Comparison of ENCODE assay signal across 16 mouse cellular contexts in genomic region chr7:5083325-5084105, GRCm38 (mm10). TPM values are rescaled to one million over a fixed set of nuclear protein-coding genes. Genes with fewer than 3 reads are reported as not detected.
DNase-seq lines count a peak whose midpoint lies in the region; ATAC-seq and TF ChIP-seq lines count a peak whose summit lies in the region.
"Had no signal": no experiment of that assay in that cellular context is flagged by ENCODE, and none has a peak within 500 bp of the region (broad histone marks: within the 10 kb centered on the region; RNA-seq: fewer than 3 reads in every experiment).

No protein-coding gene starts in this region.

- H3K27me3 ChIP-seq in spleen, adult 2 months (ENCODE audit: control insufficient read depth, insufficient read depth, low read length): no peaks in the 10 kb centered on the region
- H3K27me3 ChIP-seq in liver, embryonic 15.5 days: no peaks in the 10 kb centered on the region
- H3K27me3 ChIP-seq in forebrain, embryonic 13.5 days: no peaks in the 10 kb centered on the region
- no peaks in the 10 kb centered on the region for H3K27me3 ChIP-seq in forebrain, embryonic 16.5 days (replicated peaks; ENCODE audit: control insufficient read depth, insufficient read depth, low read length)

- peak overlapping the region; percentile 35 for H3K4me2 ChIP-seq in liver, embryonic 15.5 days
- no peak overlapping the region for H3K4me2 ChIP-seq in forebrain, embryonic 13.5 days
- H3K4me2 ChIP-seq in forebrain, embryonic 16.5 days (ENCODE audit: low read length): no peak overlapping the region

- H3K9me3 ChIP-seq in liver, embryonic 15.5 days (replicated peaks): no peaks in the 10 kb centered on the region
- H3K9me3 ChIP-seq in forebrain, embryonic 13.5 days (replicated peaks): no peaks in the 10 kb centered on the region
- no peaks in the 10 kb centered on the region for H3K9me3 ChIP-seq in forebrain, embryonic 16.5 days (ENCODE audit: control insufficient read depth, low read length)

- intact Hi-C loops in gastrocnemius, adult 2 months (cut with DNase I): no loop called here
- intact Hi-C loops in gastrocnemius, postnatal 36 days (cut with DNase I): loop anchor here (10.0 kb wide), 1 partner anchor 1389 kb away; the partner anchor contains the start of genes Mboat7 and Tsen34

- 58% methylated on average over 18 of the region's 18 CpGs for WGBS in spleen, adult 2 months
- WGBS in liver, embryonic 15.5 days (ENCODE audit: insufficient replicate concordance): 74% methylated on average over 18 of the region's 18 CpGs
- WGBS in forebrain, embryonic 13.5 days: 94% methylated on average over 18 of the region's 18 CpGs
- WGBS in forebrain, embryonic 16.5 days: 94% methylated on average over 18 of the region's 18 CpGs

- peaks cover 8% of the 10 kb centered on the region; the same call in 1 of the 2 replicates for H3K36me3 ChIP-seq in spleen, adult 2 months (ENCODE audit: control insufficient read depth, insufficient read depth, low read length)
- H3K36me3 ChIP-seq in liver, embryonic 15.5 days (replicated peaks): peaks cover 72% of the 10 kb centered on the region
- H3K36me3 ChIP-seq in forebrain, embryonic 13.5 days (ENCODE audit: poor library complexity, severe bottlenecking): peaks cover 47% of the 10 kb centered on the region
- H3K36me3 ChIP-seq in forebrain, embryonic 16.5 days (ENCODE audit: control insufficient read depth, insufficient read depth): peaks cover 11% of the 10 kb centered on the region; the same call in 1 of the 2 replicates

- peak overlapping the region; percentile 35; the same call in 1 of the 2 replicates for H3K27ac ChIP-seq in gastrocnemius, adult 2 months
- peak overlapping the region; percentile 73 for H3K27ac ChIP-seq in spleen, adult 2 months (ENCODE audit: insufficient read depth, low read length)
- peak overlapping the region; percentile 39; the same call in 1 of the 2 replicates for H3K27ac ChIP-seq in liver, embryonic 15.5 days (replicated peaks)
- no peak overlapping the region for H3K27ac ChIP-seq in forebrain, embryonic 13.5 days
- no peak overlapping the region for H3K27ac ChIP-seq in forebrain, embryonic 16.5 days (ENCODE audit: low read length)

- H3K4me3 ChIP-seq in gastrocnemius, adult 2 months: no peak overlapping the region
- H3K4me3 ChIP-seq in spleen, adult 2 months (ENCODE audit: extremely low read depth, insufficient read depth, insufficient read length): peak overlapping the region; percentile 22
- no peak overlapping the region for H3K4me3 ChIP-seq in liver, embryonic 15.5 days (replicated peaks)
- H3K4me3 ChIP-seq in forebrain, embryonic 13.5 days: no peak overlapping the region
- no peak overlapping the region for H3K4me3 ChIP-seq in forebrain, embryonic 16.5 days (replicated peaks; ENCODE audit: low read length)

- peaks cover 23% of the 10 kb centered on the region; the same call in 1 of the 2 replicates for H3K4me1 ChIP-seq in spleen, adult 2 months (ENCODE audit: control insufficient read depth, insufficient read depth, insufficient read length)
- peaks cover 79% of the 10 kb centered on the region for H3K4me1 ChIP-seq in liver, embryonic 15.5 days (replicated peaks)
- peaks cover 26% of the 10 kb centered on the region for H3K4me1 ChIP-seq in forebrain, embryonic 13.5 days
- peaks cover 21% of the 10 kb centered on the region for H3K4me1 ChIP-seq in forebrain, embryonic 16.5 days (replicated peaks; ENCODE audit: control insufficient read depth, insufficient read depth, low read length)

- no peak for ATAC-seq in liver, embryonic 15.5 days (ENCODE audit: insufficient read depth)
- no peak for ATAC-seq in forebrain, embryonic 13.5 days
- no peak for ATAC-seq in forebrain, embryonic 16.5 days

- no peak overlapping the region for H3K9ac ChIP-seq in liver, embryonic 15.5 days
- H3K9ac ChIP-seq in forebrain, embryonic 13.5 days: no peak overlapping the region
- H3K9ac ChIP-seq in forebrain, embryonic 16.5 days (replicated peaks; ENCODE audit: low read depth, low read length): no peak overlapping the region

- no peak for TF ChIP-seq CTCF in gastrocnemius, adult 2 months (IDR thresholded peaks at IDR 0.05)
- TF ChIP-seq CTCF in spleen, adult 2 months (IDR thresholded peaks at IDR 0.05; ENCODE audit: extremely low read depth, insufficient read depth, insufficient read length, insufficient replicate concordance): no peak

- TF ChIP-seq POLR2A in spleen, adult 2 months (IDR thresholded peaks at IDR 0.05; ENCODE audit: low read depth, low read length): no peak

- no peak for DNase-seq in gastrocnemius, adult 2 months
- no peak for DNase-seq in gastrocnemius, postnatal 36 days
- DNase-seq in spleen, adult 2 months (ENCODE audit: low read depth in 1 of 2, low spot score in 2 of 2): peak; percentile 55 to 67
- no peak for DNase-seq in spleen, adult 12 weeks (ENCODE audit: low spot score)
- DNase-seq in urinary bladder, adult 18-20 months (ENCODE audit: low spot score in 2 of 2): no peak
- DNase-seq: embryo, embryonic 11 days; right cerebral cortex, postnatal 25 days had no signal

RNA-seq across cellular contexts. Expression of gene Epn1, which starts 3.5 kb away (rescaled TPM):
- 100 to 1,000 TPM; 165 to 171 TPM for total RNA-seq in gastrocnemius, adult 2 months (2021)
- 100 to 1,000 TPM; 149 to 152 TPM for total RNA-seq in gastrocnemius, postnatal 36 days (2021)
- polyA plus RNA-seq in spleen, adult 2 months (2012; rRNA removed): 196 and 257 TPM in 2 replicates
- 49.2 and 54.5 TPM in 2 replicates for polyA plus RNA-seq in liver, embryonic 15.5 days (2015; fragmentation: Nextera tagmentation; extraction: Ambion mirVana)
- polyA plus RNA-seq in forebrain, embryonic 13.5 days (2015; fragmentation: Nextera tagmentation; extraction: Ambion mirVana): 60.5 and 68.9 TPM in 2 replicates
- polyA plus RNA-seq in forebrain, embryonic 16.5 days (2015; fragmentation: Nextera tagmentation; extraction: Ambion mirVana): 97.9 and 104 TPM in 2 replicates

RNA-seq across cellular contexts. Expression of gene U2af2, which starts 21.6 kb away (rescaled TPM):
- total RNA-seq in gastrocnemius, adult 2 months (2021): 10 to 100 TPM; 50.0 to 51.0 TPM
- 10 to 100 TPM; 38.0 to 48.3 TPM for total RNA-seq in gastrocnemius, postnatal 36 days (2021)
- 210 and 216 TPM in 2 replicates for polyA plus RNA-seq in spleen, adult 2 months (2012; rRNA removed)
- 59.4 and 60.8 TPM in 2 replicates for polyA plus RNA-seq in liver, embryonic 15.5 days (2015; fragmentation: Nextera tagmentation; extraction: Ambion mirVana)
- polyA plus RNA-seq in forebrain, embryonic 13.5 days (2015; fragmentation: Nextera tagmentation; extraction: Ambion mirVana): 149 and 152 TPM in 2 replicates
- polyA plus RNA-seq in forebrain, embryonic 16.5 days (2015; fragmentation: Nextera tagmentation; extraction: Ambion mirVana): 125 and 128 TPM in 2 replicates

RNA-seq across cellular contexts. Expression of gene Zfp580, which starts 32.2 kb away (rescaled TPM):
- 1 to 10 TPM; 3.0 to 4.1 TPM for total RNA-seq in gastrocnemius, adult 2 months (2021)
- 1 to 10 TPM; 2.9 to 3.3 TPM for total RNA-seq in gastrocnemius, postnatal 36 days (2021)
- polyA plus RNA-seq in spleen, adult 2 months (2012; rRNA removed): 12.7 and 24.9 TPM in 2 replicates
- 1.7 and 2.0 TPM in 2 replicates for polyA plus RNA-seq in liver, embryonic 15.5 days (2015; fragmentation: Nextera tagmentation; extraction: Ambion mirVana)
- polyA plus RNA-seq in forebrain, embryonic 13.5 days (2015; fragmentation: Nextera tagmentation; extraction: Ambion mirVana): 45.3 and 45.6 TPM in 2 replicates
- 52.7 and 62.4 TPM in 2 replicates for polyA plus RNA-seq in forebrain, embryonic 16.5 days (2015; fragmentation: Nextera tagmentation; extraction: Ambion mirVana)

RNA-seq across cellular contexts. Expression of gene Rfpl4, which starts 33.2 kb away (rescaled TPM):
- total RNA-seq in gastrocnemius, adult 2 months (2021): not detected
- total RNA-seq in gastrocnemius, postnatal 36 days (2021): not detected
- not detected in 2 replicates for polyA plus RNA-seq in spleen, adult 2 months (2012; rRNA removed)
- not detected in 2 replicates for polyA plus RNA-seq in liver, embryonic 15.5 days (2015; fragmentation: Nextera tagmentation; extraction: Ambion mirVana)
- polyA plus RNA-seq in forebrain, embryonic 13.5 days (2015; fragmentation: Nextera tagmentation; extraction: Ambion mirVana): not detected in 2 replicates
- 0.14 TPM in 1 of 2 replicates, not detected in the other for polyA plus RNA-seq in forebrain, embryonic 16.5 days (2015; fragmentation: Nextera tagmentation; extraction: Ambion mirVana)
- total RNA-seq: gastrocnemius, postnatal 4 days; layer of hippocampus, postnatal 14 days had no signal
- polyA plus RNA-seq: C2C12; forebrain, embryonic 11.5 days; hindbrain, embryonic 11.5 days; neural tube, embryonic 11.5 days had no signal

RNA-seq across cellular contexts. Expression of gene Rasl2-9, which starts 42.2 kb away (rescaled TPM):
- total RNA-seq in gastrocnemius, adult 2 months (2021): 1 to 10 TPM; 1.4 to 2.9 TPM
- total RNA-seq in gastrocnemius, postnatal 36 days (2021): 1 to 10 TPM; 2.0 to 2.2 TPM
- polyA plus RNA-seq in spleen, adult 2 months (2012; rRNA removed): 0.21 and 0.43 TPM in 2 replicates
- polyA plus RNA-seq in liver, embryonic 15.5 days (2015; fragmentation: Nextera tagmentation; extraction: Ambion mirVana): 0.18 and 0.21 TPM in 2 replicates
- 0.29 and 0.30 TPM in 2 replicates for polyA plus RNA-seq in forebrain, embryonic 13.5 days (2015; fragmentation: Nextera tagmentation; extraction: Ambion mirVana)
- 0.32 TPM in 1 of 2 replicates, not detected in the other for polyA plus RNA-seq in forebrain, embryonic 16.5 days (2015; fragmentation: Nextera tagmentation; extraction: Ambion mirVana)
- total RNA-seq: layer of hippocampus, postnatal 14 days had no signal
- polyA plus RNA-seq: neural tube, embryonic 11.5 days had no signal

Comparison
In these comparisons a context has a peak if more than half of its experiments do, and no peak if none do; other contexts are left out.
1. DNase-seq: peak in spleen, adult 2 months (2 of 2); none in gastrocnemius, adult 2 months (single experiment), gastrocnemius, postnatal 36 days (0 of 2), spleen, adult 12 weeks (single experiment) and urinary bladder, adult 18-20 months (0 of 2).
2. H3K27ac ChIP-seq: peak in gastrocnemius, adult 2 months (single experiment), spleen, adult 2 months (single experiment) and liver, embryonic 15.5 days (single experiment); none in forebrain, embryonic 13.5 days (single experiment) and forebrain, embryonic 16.5 days (single experiment).